Mouse (Mus musculus): ENCODE measurements around the gene Map3k9.

DNA sequence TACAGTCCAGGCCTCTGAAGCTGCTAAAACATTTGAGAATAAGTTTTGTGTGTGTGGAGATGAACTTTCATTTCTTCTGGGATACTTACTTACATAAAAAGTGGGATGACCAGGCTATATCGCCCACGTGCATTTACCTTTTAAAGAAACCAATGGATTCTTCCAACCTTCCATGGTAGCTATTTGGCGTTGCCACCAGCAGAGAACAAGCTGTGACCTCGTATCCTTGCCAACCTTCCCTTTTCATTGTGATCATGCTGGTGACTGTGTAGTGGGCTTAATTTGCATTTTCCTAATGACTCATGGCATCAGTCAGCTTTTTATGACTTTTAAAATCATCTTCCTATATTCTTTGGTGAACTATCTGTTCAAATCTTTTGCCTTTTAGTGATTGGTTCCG lies 25.1 kb upstream of the Map3k9 start:
- TF ChIP-seq POLR2A (IDR thresholded peaks at IDR 0.05; ENCODE audit: borderline replicate concordance, control insufficient read depth, low read depth, low read length) = no peak
- TF ChIP-seq CTCF (IDR thresholded peaks at IDR 0.05; ENCODE audit: control insufficient read depth, insufficient read depth, low read length) = no peak

Measured in bone marrow, adult 2 months (tissue).